Mouse (Mus musculus) A20 (cell line): ENCODE measurements around the gene 4930523C07Rik.

ENCODE experiments used
- DNase-seq: peaks from one replicate; pipeline ENCODE4 v3.0.0-alpha.2; 2011; ENCODE audit warnings: low read depth, low spot score

4930523C07Rik gene

GRCm38 (mm10) chr1:160045971-160046370 lies 1.8 kb downstream of the 4930523C07Rik start:
- no peak for DNase-seq

DNA sequence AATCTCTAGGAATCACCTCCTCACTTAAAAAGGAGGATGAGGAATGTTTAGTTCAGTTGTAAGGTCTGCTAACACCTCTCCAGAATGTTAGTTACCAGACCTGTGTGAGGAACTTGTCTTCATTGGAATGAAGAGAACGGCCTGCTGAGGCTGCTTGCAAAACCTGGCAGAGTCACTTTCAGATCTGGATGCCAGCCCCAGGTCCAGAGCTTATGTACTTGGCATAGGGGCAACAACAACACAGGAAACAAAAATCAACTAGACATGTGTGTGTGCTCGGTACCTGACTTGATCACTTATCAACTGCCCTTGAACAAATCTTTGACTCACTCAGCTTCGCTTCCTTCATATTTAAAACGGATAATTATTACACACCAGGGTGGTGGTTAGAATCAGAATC lies 2.6 kb downstream of the 4930523C07Rik start:
- DNase-seq = no peak

- peak; percentile 51 for DNase-seq
Observed at GRCm38 (mm10) chr1:160047481-160047931, 3.3 kb downstream of the 4930523C07Rik start.

- DNase-seq = no peak
Observed at GRCm38 (mm10) chr1:160049131-160049880, 5.1 kb downstream of the 4930523C07Rik start.

GRCm38 (mm10) chr1:160050898-160051297 lies 6.7 kb downstream of the 4930523C07Rik start:
- no peak for DNase-seq

DNA sequence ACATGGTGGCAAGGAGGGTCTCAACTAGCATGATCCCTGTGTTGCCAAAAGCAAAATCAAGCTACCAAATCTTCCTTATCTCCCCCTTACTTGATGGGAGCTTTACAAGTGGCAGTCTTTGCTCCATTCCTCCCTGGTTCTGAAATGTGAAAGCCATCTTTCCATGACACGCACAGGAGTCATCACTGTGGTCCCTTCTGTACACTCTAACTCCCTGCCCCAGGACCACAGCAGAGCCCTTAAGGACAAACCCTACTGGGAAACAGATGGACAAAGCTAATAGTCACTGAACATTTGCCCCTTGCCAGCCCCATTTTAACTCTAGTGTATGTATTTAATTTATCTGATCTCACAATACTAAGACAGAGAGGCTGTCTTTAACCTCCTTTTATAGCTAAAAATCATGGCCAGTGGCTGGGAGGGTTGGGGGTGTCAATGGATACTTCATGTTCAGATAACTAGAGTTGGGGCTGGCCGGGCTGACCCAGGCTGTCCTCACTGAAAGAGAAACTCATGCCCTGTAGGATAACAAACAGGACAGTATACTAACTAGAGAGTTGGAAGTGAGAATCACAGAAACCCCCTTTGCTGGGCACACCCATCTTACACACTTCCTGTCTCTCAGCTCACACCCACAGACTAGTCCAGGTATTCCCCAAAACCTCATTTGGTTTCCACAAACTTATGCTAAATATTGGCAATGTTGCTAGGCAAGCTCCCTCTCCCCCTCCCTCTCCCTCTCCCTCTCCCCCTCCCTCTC lies 8.6 kb downstream of the 4930523C07Rik start:
- peak; percentile 40 for DNase-seq

- no peak for DNase-seq
Observed at GRCm38 (mm10) chr1:160053510-160054305, 9.5 kb downstream of the 4930523C07Rik start.

DNA sequence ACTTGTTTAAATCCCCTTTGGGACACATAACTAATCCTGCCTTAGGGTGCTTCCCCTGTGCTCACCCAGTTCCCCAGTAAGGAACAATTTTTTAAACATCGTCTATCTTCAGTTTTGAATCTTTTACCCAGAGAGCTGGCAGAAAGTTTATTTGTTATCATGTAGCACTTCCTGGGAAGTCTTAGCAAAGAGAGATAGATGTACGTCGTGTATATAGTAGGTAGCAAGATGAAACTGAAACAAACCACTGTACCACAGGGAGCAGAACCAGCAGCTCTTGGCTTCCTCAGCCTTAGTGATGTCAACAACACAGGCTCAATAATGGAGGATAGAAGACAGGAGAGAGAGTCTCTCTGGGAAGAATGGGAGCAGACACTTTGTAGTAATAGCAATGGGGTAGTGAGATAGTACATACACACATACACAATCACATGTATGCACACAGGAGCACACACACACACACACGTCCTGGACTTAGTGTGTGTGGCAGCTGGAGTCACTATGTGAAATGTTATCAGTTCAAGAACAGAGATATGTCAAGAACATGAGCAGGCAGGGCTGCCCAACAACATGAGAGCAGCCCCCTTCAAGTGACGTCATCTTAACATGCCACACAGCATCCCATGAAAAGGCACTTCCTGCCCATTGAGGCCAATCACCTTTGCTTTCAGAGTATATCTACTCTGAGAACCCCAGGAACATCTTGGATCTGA lies 10.3 kb downstream of the 4930523C07Rik start:
- DNase-seq = no peak

- no peak for DNase-seq
Observed at GRCm38 (mm10) chr1:160057657-160058056, 13.5 kb downstream of the 4930523C07Rik start.

DNA sequence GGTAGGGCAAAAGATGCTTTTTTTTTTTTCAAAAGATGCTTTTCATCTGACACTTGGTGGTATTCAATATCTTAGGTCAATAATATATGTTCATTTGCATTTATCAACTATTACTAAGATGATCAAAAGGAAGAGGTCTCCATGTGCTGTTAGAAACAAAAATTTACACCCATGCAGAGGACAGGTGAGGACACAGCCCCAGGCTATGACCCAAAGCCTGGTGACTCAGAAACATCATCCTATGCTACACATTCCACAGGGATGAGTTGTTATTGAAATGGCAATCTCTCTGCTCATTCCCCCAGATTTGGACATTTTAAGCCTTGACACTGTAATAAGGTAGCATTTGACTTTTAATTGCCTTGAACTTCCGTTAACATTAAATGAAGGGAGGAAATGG lies 15.7 kb downstream of the 4930523C07Rik start:
- no peak for DNase-seq

DNA sequence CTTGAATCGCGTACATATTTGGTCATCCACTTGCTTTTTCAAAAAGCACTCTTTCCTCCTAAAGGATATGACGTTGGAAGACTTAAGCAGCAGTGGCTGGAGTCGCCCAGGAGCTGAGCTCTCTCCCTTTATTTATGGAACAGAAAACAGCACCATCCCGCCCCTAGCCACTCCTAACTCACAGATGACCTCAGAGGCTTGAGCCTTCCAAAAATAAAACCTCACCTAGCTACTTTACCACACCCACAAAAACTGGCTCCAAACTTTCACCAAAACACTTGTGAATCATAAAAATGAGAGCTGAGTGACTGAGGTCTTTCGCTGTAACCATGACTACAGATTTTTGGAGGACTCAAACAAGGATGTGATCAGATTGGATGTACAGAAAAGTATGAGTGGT lies 16.4 kb downstream of the 4930523C07Rik start:
- no peak for DNase-seq

- no peak for DNase-seq
Observed at GRCm38 (mm10) chr1:160061321-160061720, 17.1 kb downstream of the 4930523C07Rik start.

GRCm38 (mm10) chr1:160061725-160062366 lies 17.7 kb downstream of the 4930523C07Rik start:
- peak; percentile 52 for DNase-seq

GRCm38 (mm10) chr1:160064547-160065144 lies 20.5 kb downstream of the 4930523C07Rik start:
- DNase-seq = no peak

- no peak for DNase-seq
Observed at GRCm38 (mm10) chr1:160078882-160079661, 34.9 kb downstream of the 4930523C07Rik start.

DNA sequence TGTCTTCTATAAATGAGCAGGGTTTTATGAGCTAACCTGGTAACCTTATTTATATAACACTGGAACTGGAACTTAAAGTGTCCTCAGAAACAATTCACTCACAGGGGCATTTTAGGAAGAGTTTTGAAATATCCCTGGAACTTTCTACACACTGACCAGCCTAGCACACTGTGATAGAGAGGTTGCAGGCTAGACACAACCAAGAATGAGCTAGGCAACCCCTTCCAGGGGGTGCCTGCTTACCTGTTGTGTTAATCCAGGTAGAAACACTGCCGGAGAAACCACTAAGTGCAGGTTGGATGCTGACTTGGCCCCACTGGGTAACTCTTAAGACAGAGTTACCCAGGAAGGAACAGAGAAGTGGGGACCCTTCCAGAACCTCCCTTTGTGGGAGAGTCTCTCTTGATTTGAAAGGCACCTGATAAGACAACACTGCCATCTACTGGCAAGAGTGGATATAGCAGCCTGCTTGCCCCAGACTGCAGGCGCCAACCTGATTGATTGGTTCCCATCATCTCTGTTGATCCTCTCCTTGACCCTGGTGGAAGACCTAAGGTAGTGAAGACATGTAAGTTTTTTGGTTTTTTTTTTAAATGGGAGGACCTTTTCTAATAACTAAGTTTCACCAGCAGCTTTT lies 36.7 kb downstream of the 4930523C07Rik start:
- DNase-seq = peak; percentile 54

GRCm38 (mm10) chr1:160082647-160083046 lies 38.5 kb downstream of the 4930523C07Rik start:
- DNase-seq = no peak

- DNase-seq = no peak
Observed at GRCm38 (mm10) chr1:160084239-160084638, 40.1 kb downstream of the 4930523C07Rik start.

DNA sequence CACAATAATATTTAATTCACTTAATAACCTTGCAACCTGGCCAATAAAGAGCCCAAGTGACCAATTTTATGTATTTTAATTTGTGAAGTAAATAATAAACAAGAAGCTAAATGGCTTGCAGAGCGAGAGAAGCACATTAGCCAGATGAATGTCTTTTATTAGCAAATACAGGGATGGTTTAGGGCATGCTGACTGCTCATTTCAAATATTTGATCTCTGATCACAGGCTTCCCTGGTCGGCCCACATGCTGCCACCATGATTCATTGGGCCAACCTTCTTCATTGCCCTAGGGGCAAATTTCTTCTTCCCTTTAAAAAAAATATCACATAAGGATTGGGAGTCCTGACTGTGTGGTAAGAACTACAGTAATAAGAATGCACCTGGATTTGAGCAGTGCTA lies 42.5 kb downstream of the 4930523C07Rik start:
- no peak for DNase-seq
